Mouse (Mus musculus): ENCODE measurements around the gene Tmem253. TPM values are rescaled to one million over a fixed set of nuclear protein-coding genes. Genes with fewer than 3 reads are reported as not detected.

The Tmem253 gene
- total RNA-seq (2021), result 1 to 10 TPM; 2.9 to 3.2 TPM
- long read RNA-seq, experiment 1, partial matches to known transcripts, result 0 of 2 reads
- long read RNA-seq, experiment 1, other reads (novel, unspliced or antisense), result 2 of 2 reads
- long read RNA-seq, experiment 2, partial matches to known transcripts, result 0 of 1 reads
- long read RNA-seq, experiment 2, other reads (novel, unspliced or antisense), result 1 of 1 reads

- DNase-seq, result peak in 1 of 2 experiments; percentile 27
Observed at GRCm38 (mm10) chr14:52015445-52016100, at the start of gene Tmem253. Gene Tmem253 (plus strand): TSS chr14:52015658.

DNA sequence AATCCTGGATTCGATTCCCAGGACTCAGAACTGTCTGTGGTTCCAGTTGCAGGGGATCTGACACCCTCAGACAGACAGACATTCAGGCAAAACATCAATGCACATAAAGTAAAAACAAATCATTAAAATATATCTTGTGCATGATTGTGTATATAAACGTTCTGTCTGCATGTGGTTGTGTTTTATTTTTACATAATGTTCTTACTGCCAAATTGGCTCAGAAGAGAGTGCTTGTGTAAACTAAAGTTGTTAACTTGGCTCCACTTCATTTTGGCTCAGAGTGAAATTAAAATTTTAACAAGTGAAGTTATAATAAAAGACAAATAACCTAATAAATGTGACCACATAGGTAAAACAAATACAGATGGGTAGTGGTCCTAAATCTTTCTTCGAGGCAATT, 48.1 kb upstream of the Tmem253 start:
- no peak for DNase-seq

DNA sequence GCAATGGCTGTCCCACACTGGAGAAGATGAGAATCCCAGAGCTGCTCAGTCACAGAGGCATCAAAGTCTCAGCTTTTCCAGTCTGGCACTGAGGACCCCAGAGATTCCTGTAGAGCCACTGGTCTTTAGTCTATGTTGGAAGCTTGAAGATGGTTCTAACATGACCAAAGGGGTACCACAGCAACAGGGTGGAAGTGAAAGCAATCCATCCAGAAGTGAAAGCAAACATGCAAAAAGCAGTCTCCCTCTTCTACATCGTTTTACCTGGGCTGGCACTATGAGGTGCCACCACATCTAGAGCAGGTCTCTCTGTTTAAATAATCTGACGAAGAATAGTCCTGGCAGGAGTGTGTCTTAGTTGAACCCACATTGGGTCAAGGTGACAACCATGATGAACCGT, 36.2 kb upstream of the Tmem253 start:
- no peak for DNase-seq

DNA sequence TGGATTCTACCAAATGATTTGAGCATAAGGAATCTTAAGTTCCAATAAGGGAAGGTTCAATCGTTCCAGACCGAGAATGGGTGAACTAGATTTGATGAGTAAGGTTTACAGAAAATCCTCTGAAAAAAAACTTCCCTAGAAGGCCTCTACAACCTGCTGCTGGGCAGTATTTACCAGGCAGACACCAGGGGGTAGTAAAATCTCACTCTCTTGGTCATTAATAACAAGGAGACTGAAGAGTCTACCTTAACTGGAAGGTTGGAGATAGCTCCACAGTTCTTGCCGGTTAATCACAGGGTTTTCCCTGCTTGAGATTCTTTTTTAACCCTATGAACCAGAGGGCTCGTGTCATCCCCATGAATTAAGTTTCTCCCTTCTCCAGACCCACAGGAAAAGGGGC, 32.2 kb upstream of the Tmem253 start:
- DNase-seq, result no peak

DNA sequence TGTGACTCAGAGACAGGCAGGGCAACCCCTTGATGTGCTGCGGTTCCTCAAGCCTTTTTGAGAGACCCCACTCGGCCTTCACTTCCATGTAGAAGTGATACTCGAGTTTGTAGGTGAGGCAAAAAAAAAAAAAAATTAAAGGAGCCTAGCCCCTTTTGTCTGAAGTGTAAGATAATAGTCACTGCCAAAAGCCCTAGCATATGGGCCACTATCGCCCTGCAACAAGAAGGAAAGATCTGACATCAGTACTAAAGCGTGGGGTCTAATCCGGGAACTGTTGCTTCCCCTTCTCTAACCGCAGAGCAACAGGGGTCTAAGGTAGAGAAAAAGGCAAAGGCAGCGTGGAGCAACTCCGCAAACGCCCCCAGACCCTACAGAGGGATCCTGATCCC, 31.6 kb upstream of the Tmem253 start:
- no peak for DNase-seq

DNA sequence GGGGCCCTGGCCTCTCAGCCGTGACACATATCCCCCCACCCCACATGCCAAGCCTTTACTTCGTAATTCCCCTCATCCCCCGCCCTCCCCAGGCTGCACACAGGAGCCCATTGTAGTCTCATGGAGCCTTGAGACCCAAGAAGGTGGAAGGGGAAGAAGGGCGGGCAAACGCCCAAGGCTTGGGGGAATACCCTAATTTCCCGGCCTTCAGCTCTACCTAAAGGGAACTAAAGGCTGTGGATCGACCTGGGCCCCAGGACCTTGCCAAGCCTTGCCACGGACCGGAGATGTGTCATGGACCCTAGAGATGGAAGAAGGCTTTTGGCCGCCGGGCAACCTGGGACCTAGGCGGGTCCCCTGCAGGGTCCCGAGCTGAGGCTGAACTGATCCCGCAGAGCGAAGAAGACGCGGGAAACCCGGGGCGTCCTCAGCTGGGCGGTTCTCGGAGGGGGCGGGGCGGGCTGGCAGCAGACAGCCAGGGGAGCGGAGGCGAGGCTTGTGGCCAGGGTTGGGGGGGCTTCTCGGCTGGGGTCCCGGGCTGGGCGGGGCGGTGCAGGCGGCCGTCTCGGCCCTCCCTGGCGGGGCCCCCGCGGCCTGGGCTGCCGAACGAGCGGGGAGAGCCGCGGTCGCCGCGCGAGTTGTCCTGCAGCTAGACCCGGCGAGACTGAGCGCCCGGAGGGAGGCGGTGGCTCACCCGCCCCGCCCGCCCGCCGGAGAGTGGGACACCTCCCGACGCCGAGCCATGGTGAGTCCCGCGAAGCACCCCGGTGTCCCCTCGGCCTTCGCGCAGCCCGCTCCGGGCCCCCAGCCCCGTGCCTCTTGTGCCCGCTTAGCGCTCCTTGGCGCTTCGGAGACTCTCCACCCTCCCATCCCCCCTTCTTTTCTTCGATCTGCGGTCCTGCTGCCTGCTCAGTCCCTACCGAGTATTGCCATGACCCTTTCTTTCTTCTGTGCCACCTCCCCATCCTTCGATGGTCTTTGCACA, 30.9 kb upstream of the Tmem253 start, which contains the start of gene Arhgef40:
Gene Arhgef40 (plus strand): TSS at position 473 of the 985 bp plus-strand sequence.
- peak; percentile 81 to 86 for DNase-seq

DNA sequence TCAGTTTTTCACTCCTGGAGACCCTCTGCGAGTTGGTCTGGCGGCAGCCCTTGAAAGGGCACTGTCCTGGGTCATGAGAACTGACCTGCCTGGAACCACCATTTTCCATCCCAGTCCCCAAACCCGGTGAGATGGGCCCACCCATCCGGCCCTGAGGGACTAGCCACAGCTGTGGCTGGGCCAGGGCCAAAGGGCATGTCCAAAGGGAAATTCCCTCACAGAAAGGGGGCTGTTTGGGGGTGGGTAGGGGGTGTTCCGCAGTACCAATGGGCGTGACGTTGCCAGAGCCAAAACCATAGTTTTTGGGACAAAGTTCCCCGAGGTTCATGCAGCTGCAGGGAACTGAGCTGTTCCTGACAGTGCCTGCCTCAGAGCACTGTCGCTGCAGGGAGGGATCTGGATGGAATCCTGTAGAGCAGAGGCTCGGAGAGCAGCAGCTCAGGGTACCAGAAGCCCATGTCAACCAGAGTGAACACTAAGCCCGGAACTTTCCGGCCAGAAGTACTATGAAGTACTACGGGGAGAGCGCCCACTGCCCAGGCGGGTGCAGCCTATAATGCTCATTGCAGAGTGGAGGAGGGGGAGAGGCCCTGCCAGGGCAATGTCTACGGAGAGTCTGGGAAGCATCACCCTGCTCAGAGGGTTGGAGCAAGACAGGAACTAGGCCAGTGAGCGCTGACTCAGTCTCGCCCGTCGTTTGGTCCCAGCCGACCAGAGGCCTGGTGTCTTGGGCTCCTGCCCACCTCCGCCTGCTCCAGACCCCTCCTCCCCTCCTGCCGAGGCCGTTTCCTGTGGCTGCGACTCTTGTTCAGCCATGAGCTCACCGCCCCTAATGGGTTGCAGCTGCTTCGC, 29.9 kb upstream of the Tmem253 start:
- peak; percentile 85 to 94 for DNase-seq

- no peak for DNase-seq
Observed at GRCm38 (mm10) chr14:51986153-51986505, 29.3 kb upstream of the Tmem253 start.

DNA sequence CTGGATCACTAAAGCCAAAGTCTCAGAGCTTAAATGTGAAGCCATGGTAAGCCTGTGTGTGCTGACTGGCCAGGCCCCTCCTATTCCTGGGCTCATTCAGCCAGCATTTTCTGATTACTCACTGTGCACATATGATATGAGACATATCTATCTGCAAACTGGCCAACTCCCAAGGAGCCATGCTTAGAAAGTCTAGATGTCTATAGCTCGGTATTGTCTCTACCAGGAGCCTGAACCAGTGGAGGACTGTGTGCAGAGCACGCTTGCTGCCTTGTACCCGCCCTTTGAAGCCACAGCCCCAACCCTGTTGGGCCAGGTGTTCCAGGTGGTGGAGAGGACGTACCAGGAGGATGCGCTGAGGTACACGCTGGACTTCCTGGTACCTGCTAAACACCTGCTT, 28.3 kb upstream of the Tmem253 start:
- DNase-seq, result no peak

- no peak for DNase-seq
Observed at GRCm38 (mm10) chr14:51988731-51989130, 26.7 kb upstream of the Tmem253 start.

GRCm38 (mm10) chr14:51989461-51989970, 25.9 kb upstream of the Tmem253 start:
- DNase-seq, result peak in 1 of 2 experiments; percentile 20

DNA sequence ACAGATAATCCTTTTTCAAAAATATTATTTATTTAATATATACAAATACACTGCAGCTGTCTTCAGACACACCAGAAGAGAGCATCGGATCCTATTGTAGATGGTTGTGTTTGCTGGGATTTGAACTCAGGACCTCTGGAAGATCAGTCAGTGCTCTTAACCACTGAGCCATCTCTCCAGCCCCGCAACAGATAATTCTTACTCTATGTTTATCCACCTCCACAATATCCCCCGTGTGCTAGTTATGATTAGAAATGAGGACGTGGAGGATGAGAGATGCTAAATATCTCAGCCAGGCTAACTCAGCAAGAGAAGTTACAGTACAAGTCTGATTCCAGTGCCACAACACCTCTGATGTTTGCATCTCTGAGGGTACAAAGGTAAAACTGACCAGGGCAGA, 21.0 kb upstream of the Tmem253 start:
- no peak for DNase-seq

DNA sequence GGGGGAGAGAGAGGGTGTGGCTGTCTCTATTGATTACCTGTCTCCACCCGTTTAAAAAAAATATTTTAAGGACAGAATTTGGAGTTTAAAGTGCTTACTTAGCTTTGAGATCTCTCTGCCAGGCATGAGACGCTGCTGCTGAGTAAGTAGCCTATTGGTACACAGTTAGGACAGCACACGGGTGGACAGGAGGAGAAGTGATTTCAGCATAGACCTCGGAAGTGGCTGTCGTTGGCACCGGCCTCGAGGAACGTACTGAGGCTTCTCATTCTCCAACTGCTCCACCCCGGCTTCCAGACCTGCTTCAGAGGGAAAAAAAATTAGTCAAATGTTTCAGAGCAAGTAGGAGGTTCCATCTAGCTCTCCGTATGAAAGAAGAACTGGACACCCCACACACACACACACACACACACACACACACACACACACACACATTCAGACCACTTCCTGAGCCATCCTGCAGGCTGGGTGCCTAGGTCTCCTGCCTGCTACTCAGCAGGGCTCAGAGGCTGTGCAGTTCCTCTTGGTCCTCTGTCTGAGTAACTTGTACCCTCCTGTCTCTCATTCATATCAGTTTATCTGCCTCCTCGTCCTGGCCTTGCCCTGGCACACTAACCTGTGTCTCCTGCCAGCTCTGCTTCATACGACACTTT, 20.1 kb upstream of the Tmem253 start:
- DNase-seq, result no peak

GRCm38 (mm10) chr14:51996231-51996841, 19.1 kb upstream of the Tmem253 start:
- DNase-seq, result peak in 1 of 2 experiments; percentile 24

DNA sequence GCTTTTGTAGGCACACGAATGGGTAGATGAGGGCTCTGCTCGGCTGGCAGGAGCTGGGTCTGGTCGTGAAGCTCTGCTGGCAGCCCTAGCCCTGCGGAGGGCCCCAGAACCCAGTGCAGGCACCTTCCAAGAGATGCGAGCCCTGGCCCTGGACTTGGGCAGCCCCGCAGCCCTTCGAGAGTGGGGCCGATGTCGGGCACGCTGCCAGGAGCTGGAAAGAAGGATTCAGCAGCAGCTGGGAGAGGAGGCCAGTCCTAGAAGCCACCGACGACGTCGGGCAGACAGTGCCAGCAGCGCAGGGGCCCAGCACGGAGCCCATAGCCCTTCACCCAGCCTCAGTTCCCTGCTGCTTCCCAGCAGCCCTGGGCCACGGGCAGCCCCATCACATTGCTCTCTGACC, 18.6 kb upstream of the Tmem253 start:
- peak in 1 of 2 experiments; percentile 16 for DNase-seq

- no peak for DNase-seq
Observed at GRCm38 (mm10) chr14:51997483-51997882, 18.0 kb upstream of the Tmem253 start.

DNA sequence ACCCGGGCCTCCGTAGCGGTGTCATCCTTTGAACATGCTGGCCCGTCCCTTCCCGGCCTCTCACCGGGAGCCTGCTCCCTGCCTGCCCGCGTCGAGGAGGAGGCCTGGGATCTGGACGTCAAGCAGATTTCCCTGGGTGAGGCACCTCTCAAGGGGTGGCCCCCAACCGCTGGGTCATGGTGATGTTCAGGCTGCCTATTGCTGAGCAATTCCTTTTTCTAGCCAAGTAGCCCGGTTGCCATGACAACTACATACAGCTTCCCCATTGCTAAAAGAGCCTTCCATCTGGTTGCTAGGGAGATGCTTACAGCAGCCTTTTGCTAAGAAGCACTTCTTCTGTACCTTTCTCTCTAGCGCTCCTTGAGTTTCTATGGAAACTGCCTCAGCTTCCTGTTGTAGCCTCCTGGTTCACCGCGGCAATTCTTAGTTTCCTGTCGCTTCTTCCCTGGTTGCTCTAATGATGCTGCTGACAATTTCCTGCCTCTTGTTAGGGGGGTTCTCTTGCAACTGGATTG, 11.4 kb upstream of the Tmem253 start:
- no peak for DNase-seq

- DNase-seq, result no peak
Observed at GRCm38 (mm10) chr14:52005141-52005540, 10.3 kb upstream of the Tmem253 start.

DNA sequence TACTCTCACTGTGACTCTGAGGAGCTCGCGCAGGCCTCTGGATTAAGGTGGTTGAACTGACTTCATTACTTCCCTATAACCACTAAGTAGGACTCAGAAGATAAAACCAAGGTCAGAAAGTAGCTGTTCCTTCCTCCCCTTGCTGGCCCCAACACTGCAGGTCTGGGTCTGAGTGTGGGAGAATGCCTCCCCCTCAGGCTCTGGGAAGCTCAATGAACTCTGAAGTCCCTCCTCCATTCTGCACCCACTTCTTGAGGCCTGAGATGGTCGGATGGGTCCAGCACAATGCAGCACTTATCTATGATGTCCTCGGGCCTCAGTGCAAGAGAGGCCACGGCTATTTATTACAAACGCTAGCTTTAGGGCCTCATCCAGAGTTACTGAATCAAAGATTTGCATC, 9.8 kb upstream of the Tmem253 start:
- no peak for DNase-seq

GRCm38 (mm10) chr14:52006241-52006640, 9.2 kb upstream of the Tmem253 start:
- no peak for DNase-seq

Data from heart, adult 18-20 months (tissue).